Mouse (Mus musculus): ENCODE measurements around the gene Oip5.

DNA sequence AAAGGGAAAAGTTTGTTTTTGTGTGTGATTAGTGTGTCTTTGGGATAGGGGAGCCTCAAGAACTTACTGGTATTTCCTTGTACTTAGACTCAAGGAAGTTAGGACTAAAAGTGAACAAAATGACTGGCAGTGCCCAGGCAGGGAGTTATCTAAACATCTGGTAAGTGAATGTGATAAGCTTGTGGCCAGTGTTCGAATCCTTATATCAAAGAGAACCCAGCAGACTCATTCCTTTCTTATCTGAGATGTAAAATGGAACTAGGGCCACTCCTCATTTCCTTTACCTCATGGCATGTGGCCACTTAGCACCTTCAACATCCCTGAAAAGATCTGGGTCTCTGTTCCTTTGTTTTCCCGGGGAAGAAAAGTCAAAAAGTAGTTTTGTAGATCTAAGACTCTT is 14.4 kb downstream of the Oip5 start:
- TF ChIP-seq CTCF (IDR thresholded peaks at IDR 0.05; ENCODE audit: borderline replicate concordance, extremely low read depth, insufficient read depth, insufficient read length) (no peak), POLR2A (IDR thresholded peaks at IDR 0.05; ENCODE audit: borderline replicate concordance, extremely low read depth, insufficient read depth, insufficient read length, poor library complexity, severe bottlenecking) (no peak)

Measured in brain, embryonic 14.5 days (tissue).